Mouse (Mus musculus): ENCODE data around the gene Snu13. TPM values are rescaled to one million over a fixed set of nuclear protein-coding genes. Genes with fewer than 3 reads are reported as not detected.

The Snu13 gene
- total RNA-seq (2023), result 10 to 100 TPM; 44.8 to 47.4 TPM

DNA sequence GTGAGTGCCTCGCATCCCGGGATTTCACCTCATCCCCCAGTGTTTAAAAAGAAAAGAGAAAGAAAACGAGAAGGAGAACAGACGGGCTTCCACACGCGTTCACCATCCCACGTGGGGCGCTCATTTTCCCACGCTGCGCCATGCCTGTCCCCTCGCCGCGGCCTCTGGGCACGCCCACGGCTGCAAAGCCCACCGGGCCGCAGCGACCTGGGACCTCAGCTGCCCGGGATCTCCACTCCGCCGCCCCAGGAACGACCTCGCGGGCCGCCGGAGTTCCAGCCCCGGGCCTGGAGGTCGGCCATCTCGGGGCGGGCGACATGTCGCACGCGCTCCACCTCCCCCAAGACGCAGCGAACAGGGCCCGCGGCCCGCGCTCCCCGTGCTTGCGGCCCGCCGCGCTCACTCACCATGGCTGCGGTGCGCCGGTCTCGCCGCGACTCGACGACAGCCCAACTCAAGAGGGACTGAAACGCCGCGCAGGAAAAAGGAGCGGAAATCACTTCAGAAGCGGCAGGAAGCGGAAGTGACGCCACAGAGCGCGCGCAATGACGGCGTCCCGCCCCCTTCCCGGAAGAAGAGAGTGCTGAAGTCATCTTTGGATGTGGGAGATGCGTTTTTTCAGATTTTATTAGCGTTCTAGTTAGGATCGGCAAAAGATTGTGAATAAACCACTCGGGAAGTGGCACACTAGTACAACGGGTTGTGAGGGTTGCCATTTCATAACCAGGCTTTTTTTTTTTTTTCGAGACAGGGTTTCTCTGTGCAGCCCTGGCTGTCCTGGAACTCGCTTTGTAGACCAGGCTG, at the start of gene Snu13:
TSS of gene Snu13 (minus strand) at position 519 of the 804 bp plus-strand sequence.

GRCm38 (mm10) chr15:82069898-82070297, 22.5 kb upstream of the Snu13 start, which contains the start of gene Mei1:
Mei1 (plus strand) TSS chr15:82069996.

DNA sequence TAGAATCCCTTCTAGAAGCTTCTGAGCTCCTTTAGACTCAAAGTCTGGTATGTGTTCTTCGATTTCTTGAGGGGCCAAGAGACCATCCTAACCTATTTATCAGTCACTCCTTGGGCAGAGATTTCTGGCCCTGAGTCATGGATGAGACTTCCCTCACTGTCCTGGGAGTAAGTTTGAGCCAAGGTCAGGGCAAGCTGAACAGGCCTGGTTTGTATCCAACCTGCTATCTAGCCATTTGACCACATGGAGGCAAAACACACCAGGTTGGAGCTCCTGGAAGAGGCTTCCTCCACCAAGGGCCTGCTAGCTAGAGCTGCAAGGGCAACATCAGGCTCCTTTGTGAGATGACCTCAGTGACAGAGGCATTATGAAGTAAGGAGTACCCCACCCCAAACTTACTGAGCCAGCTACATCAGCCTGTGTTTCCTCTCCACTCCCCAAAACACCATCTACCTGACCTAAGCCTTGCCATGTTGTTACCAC, 11.4 kb upstream of the Snu13 start, which contains the start of gene 4930407I10Rik:
TSS of gene 4930407I10Rik (plus strand) at position 433 of the 483 bp plus-strand sequence.

GRCm38 (mm10) chr15:82033762-82034161, 13.6 kb downstream of the Snu13 start, which contains the start of gene Desi1:
Desi1 (minus strand) TSS chr15:82033862.

Other genes starting within 250 kb of the Snu13 start
- gene Tef, start 245.2 kb downstream of the Snu13 start, total RNA-seq (2023), result 1 to 10 TPM; 5.9 to 8.3 TPM
- gene Tob2, start 188.8 kb downstream of the Snu13 start, total RNA-seq (2023), result 10 to 100 TPM; 43.9 to 47.3 TPM
- gene Phf5a, start 175.7 kb downstream of the Snu13 start, total RNA-seq (2023), result 10 to 100 TPM; 38.8 to 45.4 TPM
- 10 to 100 TPM; 81.9 to 87.8 TPM for gene Aco2, start 175.3 kb downstream of the Snu13 start, total RNA-seq (2023)
- gene Polr3h, start 121.4 kb downstream of the Snu13 start, total RNA-seq (2023), result 1 to 10 TPM; 4.7 to 6.5 TPM
- not detected for gene Csdc2, start 110.8 kb downstream of the Snu13 start, total RNA-seq (2023)
- gene Pmm1, start 86.7 kb downstream of the Snu13 start, total RNA-seq (2023), result 10 to 100 TPM; 32.6 to 33.6 TPM
- gene 1700029P11Rik, start 67.1 kb downstream of the Snu13 start, total RNA-seq (2023), result not detected
- gene Xrcc6, start 59.8 kb downstream of the Snu13 start, total RNA-seq (2023), result 10 to 100 TPM; 20.8 to 29.1 TPM
- 10 to 100 TPM; 18.6 to 23.8 TPM for gene Desi1, start 13.7 kb downstream of the Snu13 start, total RNA-seq (2023)
- gene 4930407I10Rik, start 11.6 kb upstream of the Snu13 start, total RNA-seq (2023), result not detected
- gene Mei1, start 22.4 kb upstream of the Snu13 start, total RNA-seq (2023), result not detected
- gene Ccdc134, start 80.3 kb upstream of the Snu13 start, total RNA-seq (2023), result 10 to 100 TPM; 11.2 to 12.7 TPM
- gene Srebf2, start 99.6 kb upstream of the Snu13 start, total RNA-seq (2023), result 10 to 100 TPM; 76.3 to 79.6 TPM
- under 1 TPM in 1 of 2 experiments, not detected in 1; 0.40 TPM for gene Shisa8, start 165.2 kb upstream of the Snu13 start, total RNA-seq (2023)
- 1 to 10 TPM; 1.8 to 4.3 TPM for gene Tnfrsf13c, start 176.8 kb upstream of the Snu13 start, total RNA-seq (2023)
- 10 to 100 TPM; 11.5 to 16.9 TPM for gene Cenpm, start 197.2 kb upstream of the Snu13 start, total RNA-seq (2023)
- not detected for gene 1500009C09Rik, start 204.8 kb upstream of the Snu13 start, total RNA-seq (2023)
- not detected for gene Sept3, start 227.3 kb upstream of the Snu13 start, total RNA-seq (2023)

Data from neutrophil, adult 59 days (primary cell).